In the genomic region with DNA sequence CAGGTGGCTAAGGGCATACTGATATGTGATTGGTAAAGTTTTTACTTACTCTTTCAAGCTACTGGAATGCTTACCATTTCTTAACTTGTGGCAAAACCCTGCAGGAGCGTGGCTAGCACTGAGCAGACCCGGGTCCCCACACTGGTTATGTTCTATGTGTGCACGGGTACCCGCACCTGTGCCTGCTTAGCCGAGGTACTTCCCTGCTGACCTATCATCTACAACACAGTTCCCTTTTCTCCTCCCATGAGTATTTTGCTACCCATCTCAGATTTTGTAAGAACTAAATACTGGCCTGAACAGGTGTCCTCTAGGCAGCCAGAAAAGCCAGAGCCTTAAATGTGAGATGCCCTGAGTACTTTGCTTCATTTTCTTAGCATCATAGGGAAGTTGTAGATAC, we compare ENCODE assay signal across 36 mouse cellular contexts.
"Had no signal": no experiment of that assay in that cellular context is flagged by ENCODE, and none has a peak within 500 bp of the region (broad histone marks: within the 10 kb centered on the region; RNA-seq: fewer than 3 reads in every experiment).

No protein-coding gene starts in this region.

- H3K27ac ChIP-seq: heart, embryonic 10.5 days; heart, embryonic 13.5 days; heart, embryonic 15.5 days; hindbrain, embryonic 10.5 days; hindbrain, embryonic 12.5 days; hindbrain, embryonic 13.5 days; hindbrain, embryonic 14.5 days; hindbrain, embryonic 15.5 days; hindbrain, postnatal 0 days; intestine, embryonic 15.5 days; kidney, embryonic 15.5 days; kidney, postnatal 0 days; layer of hippocampus, adult 2 months; left cerebral cortex, adult 2 months had no signal

- H3K9ac ChIP-seq: heart, embryonic 12.5 days; heart, embryonic 13.5 days; heart, embryonic 15.5 days; hindbrain, embryonic 12.5 days; hindbrain, embryonic 13.5 days; hindbrain, embryonic 14.5 days; hindbrain, embryonic 15.5 days; intestine, embryonic 15.5 days; kidney, embryonic 15.5 days had no signal

- H3K4me1 ChIP-seq: hindbrain, embryonic 10.5 days; hindbrain, embryonic 13.5 days; hindbrain, embryonic 15.5 days; intestine, embryonic 15.5 days had no signal

- H3K4me2 ChIP-seq: heart, embryonic 11.5 days; heart, embryonic 12.5 days; heart, embryonic 13.5 days; heart, embryonic 15.5 days; hindbrain, embryonic 12.5 days; hindbrain, embryonic 13.5 days; hindbrain, embryonic 14.5 days; hindbrain, embryonic 15.5 days; intestine, embryonic 15.5 days; kidney, embryonic 15.5 days had no signal

- H3K36me3 ChIP-seq: heart, embryonic 15.5 days; hindbrain, embryonic 10.5 days; hindbrain, embryonic 12.5 days; hindbrain, embryonic 13.5 days; hindbrain, embryonic 15.5 days; intestine, embryonic 15.5 days had no signal

- H3K9me3 ChIP-seq: heart, embryonic 10.5 days; heart, embryonic 12.5 days; heart, embryonic 13.5 days; heart, embryonic 15.5 days; hindbrain, embryonic 10.5 days; hindbrain, embryonic 12.5 days; hindbrain, embryonic 13.5 days; hindbrain, embryonic 15.5 days; intestine, embryonic 15.5 days; kidney, embryonic 15.5 days had no signal

- H3K4me3 ChIP-seq: heart, embryonic 10.5 days; heart, embryonic 12.5 days; heart, embryonic 13.5 days; heart, embryonic 15.5 days; hindbrain, embryonic 10.5 days; hindbrain, embryonic 12.5 days; hindbrain, embryonic 13.5 days; hindbrain, embryonic 15.5 days; intestine, embryonic 15.5 days; kidney, embryonic 15.5 days; layer of hippocampus, adult 2 months; left cerebral cortex, adult 2 months had no signal

- H3K27me3 ChIP-seq: heart, embryonic 12.5 days; heart, embryonic 13.5 days; heart, embryonic 15.5 days; hindbrain, embryonic 12.5 days; hindbrain, embryonic 13.5 days; hindbrain, embryonic 15.5 days; intestine, embryonic 15.5 days; kidney, embryonic 15.5 days had no signal

- ATAC-seq: hindbrain, embryonic 16.5 days; hindbrain, postnatal 0 days; inflammation-experienced regulatory T-cells, adult 6 months; intestine, embryonic 15.5 days; intestine, embryonic 16.5 days; intestine, postnatal 0 days had no signal

- DNase-seq: heart, postnatal 10 days; heart, postnatal 14 days; heart, postnatal 36 days; heart, postnatal 4 days; kidney, adult 11 months; kidney, adult 18-20 months; kidney, adult 2 months; kidney, adult 8-10 months; kidney, adult 9 months; kidney, postnatal 10 days; kidney, postnatal 14 days; kidney, postnatal 25 days; kidney, postnatal 36 days; kidney, postnatal 4 days; layer of hippocampus, adult 9-11 months; layer of hippocampus, postnatal 36 days had no signal
